Mouse (Mus musculus): ENCODE measurements around the gene Phb.
"Not testable (repeated sequence)": the region's sequence is repeated elsewhere in the genome, so short reads cannot be mapped to it uniquely, and the experiment has no call there.

Gene Phb

DNA sequence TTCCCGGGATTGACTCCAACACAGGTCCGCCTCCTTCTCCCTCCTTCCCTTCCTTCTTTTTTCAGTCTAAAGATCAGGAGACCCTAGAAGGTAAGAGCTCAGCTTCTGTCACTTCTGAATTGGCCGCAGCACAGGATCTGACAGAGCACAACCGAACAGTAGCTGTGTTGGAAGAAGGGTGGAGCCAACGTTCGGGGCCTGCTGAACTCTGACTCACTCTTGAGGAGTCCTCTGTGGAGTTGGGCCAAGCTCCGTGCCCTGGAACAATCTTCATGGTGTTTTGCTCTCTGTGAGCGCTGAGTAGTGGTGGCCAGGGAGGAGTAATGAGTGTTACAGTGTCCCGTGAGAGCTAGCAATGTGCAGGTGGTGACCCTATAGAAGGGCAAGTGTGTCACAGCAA is 15.8 kb upstream of the Phb start:
- DNase-seq = no peak

DNA sequence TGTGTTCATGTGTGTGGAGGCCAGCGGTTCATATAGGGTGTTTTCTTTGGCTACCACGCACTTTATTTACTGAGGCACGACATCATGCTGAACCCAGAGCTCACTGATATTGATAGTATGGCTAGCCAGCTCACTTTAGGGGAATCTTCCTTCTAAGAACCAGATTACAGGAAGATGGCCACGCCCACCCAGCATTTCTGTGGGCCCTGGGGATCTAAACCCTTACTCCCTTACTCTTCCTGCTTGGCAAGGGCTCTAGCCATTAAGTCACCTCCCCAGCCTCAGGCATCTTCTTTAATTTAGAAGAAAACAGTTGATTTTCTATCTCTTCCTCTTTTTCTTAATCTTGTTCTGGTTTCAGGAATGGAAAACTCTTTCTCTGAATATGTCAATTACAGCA is 9.3 kb upstream of the Phb start:
- no peak for DNase-seq

DNA sequence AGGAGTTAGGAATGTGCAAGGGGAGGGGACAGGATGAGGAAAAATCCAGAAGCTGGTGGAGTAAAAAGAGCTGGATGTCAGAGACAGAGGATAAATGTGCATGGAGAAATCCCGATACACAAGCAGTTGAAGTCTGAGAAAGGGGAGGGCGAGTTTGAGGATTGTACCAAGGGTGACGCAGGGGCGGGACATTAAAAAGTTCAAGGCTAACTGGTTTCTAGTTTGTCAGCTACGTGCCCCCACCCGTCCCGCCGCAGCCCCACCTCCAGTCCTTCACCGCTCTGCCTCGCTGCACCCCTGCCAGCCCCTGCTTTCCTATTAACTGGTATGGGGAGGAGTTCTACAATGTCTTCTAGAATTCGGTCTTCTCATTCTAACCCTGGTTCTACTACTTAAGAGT is 420 bp downstream of the Phb start:
- no peak for DNase-seq

DNA sequence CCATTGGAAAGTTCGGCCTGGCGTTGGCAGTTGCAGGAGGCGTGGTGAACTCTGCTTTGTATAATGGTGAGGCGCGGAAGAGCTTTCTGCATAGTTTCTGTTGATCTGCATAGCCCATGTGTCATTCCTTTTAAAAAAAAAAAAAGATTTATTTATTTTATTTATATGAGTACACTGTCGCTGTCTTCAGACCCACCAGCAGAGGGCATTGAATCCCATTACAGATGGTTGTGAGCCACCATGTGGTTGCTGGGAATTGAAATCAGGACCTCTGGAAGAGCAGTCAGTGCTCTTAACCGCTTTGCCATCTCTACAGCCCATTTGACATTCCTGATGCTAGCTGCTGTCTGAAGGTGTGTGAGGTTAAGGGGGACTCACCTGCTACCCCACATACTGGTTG is 1.3 kb downstream of the Phb start:
- DNase-seq = not testable (repeated sequence)

DNA sequence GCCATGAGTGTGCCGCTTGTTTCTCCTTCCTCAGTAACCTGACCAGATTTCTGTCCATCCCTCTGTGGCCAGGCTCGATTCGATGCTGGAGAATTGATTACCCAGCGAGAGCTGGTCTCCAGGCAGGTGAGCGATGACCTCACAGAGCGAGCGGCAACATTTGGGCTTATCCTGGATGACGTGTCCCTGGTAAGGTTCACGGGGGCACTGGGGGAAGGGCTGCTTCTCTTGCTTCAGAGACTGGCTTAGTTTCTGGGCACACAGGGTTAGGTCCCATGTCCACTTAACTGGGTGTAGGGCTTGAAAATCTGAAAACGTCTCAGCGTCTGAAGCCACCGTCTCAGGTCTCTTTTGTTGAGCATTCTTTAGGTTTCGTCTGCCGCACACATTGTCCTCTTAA is 8.7 kb downstream of the Phb start:
- no peak for DNase-seq

DNA sequence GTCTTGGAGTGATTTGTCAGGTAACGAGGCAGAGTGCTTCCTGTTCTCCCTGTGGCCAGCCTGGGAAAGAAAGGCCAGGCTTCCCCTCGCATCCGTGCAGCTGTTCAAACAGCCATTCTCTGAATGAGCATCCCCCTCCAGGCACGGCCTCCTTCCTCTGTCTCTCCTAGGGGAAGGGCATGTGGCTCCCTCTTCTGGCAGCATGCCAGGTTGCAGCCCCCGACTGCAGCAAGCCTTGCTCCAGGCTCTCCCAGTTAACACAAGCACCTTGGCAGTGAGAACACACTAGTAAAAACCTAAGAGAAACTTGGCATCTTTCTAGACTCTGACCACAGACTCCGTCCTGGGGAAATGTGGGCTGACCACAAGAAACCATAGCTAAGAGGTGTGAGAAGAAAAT is 9.6 kb downstream of the Phb start:
- DNase-seq = peak; percentile 17 to 29

DNA sequence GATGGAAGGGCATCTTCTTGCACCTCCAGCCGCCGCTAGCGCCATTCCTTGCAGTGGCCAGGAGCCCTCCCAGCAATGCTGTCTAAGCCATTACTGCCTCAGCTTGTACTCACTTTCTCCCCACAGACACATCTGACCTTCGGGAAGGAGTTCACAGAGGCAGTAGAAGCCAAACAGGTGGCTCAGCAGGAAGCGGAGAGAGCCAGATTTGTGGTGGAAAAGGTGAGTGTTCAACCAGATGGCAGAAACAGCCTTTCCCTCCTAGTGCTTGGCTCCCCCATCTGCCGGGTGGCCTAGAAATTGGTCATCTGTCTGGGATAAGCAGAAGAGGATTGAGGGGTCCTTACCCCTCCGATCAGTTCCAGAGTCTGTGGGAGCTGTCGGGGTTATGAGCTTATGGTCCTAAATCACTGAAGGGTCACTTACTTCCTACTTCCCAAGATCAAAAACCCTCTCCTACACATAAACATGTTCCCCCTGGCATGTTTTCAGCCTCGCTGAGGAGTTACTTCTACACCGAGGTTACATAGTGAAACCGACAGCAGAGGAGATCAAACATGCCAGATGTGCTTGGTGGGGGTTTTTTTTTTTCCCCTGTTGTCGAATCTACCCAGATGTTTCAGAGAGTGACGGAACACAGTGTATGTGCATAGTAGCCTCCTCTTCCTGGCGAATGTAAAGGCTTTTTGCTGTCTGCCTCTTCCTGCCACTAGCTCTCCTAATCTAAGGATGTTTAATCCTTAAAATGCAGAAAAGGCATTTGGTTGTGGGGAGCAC is 11.4 kb downstream of the Phb start:
- no peak for DNase-seq

DNA sequence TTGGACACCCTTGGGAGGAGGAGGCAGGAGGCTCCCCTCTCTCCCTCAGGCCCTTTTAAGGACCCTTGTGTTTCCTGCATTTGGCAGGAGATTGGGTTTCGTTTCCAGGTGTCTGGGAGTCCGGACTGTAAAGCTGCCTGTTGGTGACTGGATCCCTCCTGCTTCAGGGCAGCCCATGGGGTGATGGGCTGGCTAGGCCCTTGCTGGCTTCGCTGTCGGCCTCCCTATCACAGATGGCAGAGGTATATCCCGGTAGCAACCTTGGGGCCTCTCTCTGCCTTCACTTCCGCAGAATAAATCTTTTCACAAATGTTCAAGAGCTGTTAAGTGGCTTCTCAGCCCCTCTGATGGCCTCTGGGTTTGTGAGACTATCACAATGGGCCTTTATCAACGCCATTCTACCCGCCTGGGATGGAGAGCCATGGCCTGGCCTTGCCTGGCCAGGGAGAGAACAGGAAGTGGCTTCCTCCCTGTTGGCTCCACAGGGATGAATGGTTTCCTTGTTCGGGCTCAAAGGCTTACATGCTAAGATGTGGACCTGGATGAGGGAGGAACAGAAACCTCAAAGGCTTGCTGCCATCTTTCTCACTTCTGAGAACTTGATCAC is 15.3 kb downstream of the Phb start:
- DNase-seq = no peak

DNA sequence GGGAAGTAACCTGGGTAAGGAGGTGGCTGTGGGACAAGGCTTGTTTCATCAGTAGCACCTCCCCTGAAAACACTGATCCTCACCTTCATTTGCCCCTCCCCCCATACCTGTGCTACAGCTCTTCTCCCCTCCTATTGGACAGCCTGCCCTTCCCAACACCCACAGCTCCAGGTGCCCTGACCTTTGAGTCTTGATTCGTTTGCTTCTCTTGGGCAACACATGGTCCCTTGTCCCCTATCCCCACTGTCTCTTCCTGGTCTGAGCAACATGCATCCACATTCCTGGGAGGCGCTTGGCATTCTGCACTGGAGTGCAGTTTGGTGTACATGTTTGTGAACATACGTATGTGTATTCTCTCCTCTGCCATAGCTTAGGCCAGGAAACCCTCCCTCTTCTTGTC is 16.2 kb downstream of the Phb start:
- DNase-seq = no peak

DNA sequence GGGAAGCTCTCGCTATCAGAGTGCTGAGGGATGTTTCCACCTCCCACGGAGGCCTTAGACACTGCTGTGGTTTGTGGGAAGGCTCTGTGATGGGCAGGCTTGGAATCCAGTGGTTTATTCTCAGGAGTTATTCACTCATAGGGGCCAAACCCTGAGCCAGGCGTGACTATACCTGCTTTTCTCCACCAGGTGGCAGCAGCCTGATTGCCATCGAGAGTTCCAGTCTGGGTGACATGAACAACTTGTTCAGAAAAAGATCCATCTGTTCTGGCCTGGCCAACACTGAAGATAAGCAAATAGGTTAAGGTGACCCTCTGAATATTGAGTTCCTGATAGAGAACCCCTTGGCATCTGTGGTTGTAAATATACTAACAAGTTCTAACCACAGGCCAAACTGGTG is 19.3 kb downstream of the Phb start:
- DNase-seq = peak; percentile 71 to 78

DNA sequence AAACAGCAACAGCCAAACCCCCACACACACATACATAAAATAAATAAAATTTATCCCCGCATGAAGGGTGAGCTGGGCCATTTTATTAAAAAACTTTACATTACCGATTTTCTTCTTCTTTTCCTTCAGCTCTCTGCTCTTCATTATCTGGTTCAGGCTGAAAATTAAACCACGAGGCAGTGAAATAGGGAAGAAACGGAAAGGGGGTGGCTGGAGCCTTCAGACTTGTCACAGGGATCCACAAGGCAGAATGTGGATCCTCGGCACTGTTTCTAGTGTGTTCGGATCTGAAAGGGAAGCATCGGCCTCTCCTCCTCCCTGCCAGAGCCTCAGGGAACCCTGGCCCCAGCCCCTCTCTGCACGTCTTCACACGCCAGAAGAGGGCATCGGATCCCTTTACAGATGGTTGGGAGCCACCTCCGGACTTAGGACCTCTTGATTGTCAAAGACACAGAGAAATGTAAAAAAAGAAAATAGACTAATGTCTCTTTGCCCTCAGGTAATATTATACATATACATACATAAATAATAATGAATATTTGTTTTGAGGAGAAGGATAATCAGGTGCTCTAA is 20.4 kb downstream of the Phb start:
- DNase-seq = no peak

DNA sequence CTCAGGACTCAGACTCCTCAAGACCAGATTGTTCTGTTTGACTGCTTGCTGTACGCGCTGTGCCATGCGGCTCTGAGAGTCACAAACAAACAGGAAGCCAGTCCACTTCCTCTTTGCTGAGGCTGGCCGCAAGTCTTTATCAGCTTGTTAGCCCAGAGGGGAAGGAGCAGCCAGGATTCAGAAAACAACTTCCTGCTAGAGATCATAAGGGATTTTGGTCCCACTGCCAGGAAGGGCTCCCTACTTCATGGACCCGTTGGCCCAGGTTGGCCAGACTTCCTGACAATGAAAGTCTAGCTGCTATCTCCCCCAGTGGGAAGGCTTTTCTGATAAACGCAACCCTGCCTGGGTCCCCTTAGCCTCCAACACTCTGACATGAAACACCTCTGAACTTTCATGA is 21.8 kb downstream of the Phb start:
- DNase-seq = no peak

DNA sequence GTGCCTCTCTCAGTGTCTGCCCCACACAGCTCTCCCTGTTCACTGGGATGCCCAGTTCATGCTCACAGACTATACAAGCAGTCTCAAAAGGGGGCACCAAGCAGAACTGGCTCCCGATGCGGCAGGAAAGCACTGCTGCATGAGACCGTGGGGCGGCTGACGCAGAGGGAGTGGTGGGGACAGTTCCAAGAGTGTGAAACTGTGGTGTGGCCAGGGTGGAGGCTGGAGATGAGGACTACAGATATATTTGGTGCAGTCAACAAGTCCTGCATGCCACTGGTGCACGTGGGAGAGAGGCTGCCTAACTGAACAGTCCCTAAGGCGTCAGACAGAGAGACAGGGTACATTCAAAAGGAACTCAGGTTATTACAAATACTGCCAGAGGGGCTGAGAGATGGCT is 22.2 kb downstream of the Phb start:
- DNase-seq = no peak

DNA sequence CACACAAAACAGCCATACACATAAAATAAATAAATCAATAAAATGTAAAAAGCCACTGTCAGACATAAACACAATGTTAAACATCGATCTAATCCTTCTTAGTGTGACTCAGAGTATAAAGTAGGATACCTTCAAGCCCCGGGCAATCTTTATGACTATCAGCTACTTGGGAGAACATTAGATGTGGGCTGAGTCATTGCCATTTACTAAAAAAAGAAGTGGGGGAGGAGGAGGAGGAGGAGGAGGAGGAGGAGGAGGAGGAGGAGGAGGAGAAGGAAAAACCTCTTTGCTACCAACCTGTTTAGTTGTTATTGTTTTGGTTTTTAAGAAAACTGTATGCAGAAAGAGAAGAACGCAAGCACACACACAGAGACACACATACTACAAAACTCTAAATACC is 22.8 kb downstream of the Phb start:
- DNase-seq = no peak

DNA sequence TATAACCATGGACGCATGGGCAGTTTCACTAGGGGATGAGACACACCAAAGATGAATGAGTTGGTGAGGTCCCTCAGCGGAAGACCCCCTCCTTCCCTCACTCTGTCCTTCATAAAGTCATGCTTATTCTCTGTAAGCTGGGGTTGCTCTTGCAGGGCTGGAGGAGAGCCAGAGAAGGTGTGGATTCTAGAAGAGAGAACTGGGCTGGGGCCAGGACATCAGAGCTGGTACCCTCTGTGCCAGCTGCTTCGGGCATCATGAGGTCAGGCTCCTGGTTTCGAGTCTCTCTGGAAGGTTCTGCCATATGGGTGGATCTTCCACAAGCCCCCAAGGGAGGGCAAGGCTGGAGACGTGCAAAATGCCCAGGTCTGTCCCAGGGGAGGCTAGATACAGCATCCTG is 31.8 kb downstream of the Phb start:
- DNase-seq = no peak

DNA sequence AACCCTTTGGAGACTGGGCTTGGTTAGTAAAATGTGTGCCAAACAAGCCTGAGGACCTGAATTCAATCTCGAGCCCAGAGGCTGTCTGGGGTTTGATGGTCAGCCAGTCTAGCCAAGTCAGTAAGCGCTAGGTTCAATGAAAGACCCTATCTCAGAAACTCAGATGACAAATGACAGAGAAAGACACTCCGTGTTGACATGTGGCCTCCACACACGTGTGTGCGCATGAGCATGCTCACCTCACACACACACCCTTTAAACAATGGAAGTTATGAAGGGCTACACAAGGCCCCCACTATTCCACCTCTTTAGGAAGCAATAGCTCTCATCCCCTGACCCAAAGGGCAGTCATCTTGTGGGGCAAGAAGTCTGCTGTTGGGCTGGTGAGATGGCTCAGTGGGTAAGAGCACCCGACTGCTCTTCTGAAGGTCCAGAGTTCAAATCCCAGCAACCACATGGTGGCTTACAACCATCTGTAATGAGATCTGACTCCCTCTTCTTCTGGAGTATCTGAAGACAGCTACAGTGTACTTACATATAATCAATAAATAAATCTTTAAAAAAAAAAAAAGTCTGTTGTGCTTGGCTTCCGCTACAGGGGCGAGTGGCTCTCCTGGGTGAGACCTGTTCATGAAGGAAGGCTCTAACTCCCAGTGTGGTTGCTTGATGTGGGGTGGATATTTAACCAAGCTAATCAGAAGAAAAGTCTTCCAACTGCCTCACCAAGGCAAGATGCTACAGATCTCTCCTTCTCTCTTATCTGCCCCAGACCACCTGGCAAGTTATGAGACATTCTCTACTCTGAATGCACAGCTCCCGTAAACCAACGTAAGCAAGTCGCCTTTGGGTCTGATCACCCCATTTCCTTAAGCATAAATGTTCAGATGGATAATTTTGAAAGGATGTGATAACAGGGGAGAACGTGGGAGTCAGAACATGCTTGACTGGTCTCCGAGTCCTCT is 34.3 kb downstream of the Phb start:
- no peak for DNase-seq

DNA sequence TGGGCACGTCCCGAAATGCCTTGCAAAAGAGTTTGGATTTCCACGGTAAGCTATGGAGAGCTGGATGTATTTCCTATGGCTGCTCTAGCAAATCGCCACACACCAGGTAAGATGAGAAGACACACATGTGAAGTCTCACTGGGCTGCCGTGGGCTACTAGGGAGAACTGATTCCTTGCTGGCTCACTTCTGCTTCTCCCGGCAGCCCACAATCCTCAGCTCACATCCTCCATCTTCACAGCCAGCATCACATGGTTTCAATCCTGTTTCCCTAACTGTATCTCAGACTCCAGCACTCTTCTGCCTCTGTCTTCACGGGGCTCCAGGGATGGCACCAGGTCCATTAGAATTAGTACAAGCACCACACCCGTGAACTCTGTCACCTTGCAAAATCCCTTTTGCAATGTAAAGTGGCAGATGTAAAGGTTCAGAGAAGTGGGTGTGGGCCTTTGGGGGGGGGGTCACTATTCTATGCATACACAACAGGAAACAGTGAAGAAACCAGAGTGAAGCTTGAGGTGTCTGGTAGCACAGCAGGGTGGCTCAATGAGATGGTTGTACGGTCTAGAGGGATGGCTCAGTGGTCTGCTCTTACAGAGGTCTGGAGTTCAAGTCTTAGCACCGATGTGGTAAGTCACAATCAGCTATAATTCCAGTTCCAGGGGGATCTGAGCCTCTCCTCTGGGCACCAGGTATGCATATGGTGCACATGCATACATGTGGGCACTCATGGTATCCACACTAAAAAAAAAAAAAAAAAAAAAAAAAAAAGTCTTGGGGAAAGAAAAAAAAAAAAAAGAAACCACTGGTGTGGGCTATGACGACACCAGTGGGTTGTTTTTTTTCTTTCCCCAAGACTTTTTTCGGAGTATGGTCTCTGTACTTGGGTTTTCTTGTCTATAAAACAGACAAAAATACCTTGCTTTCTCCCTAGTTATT is 37.5 kb downstream of the Phb start:
- no peak for DNase-seq

DNA sequence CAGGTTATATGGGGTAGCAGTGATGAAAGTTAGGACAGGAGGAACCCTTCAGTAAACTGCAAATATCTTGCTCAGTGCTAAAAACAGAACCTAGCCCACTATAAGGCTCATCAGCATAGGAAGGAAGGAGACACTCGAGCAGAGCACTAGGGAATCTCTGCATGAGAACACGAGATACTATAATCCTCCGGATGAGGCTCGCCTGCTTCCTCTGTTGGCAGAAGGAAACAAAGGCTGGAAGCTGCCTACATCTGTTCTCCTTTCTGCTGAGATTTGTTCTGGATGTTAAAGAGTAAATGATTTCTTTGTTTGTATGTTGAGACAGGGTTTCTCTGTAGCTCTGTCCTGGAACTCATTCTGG is 38.2 kb downstream of the Phb start:
- no peak for DNase-seq

DNA sequence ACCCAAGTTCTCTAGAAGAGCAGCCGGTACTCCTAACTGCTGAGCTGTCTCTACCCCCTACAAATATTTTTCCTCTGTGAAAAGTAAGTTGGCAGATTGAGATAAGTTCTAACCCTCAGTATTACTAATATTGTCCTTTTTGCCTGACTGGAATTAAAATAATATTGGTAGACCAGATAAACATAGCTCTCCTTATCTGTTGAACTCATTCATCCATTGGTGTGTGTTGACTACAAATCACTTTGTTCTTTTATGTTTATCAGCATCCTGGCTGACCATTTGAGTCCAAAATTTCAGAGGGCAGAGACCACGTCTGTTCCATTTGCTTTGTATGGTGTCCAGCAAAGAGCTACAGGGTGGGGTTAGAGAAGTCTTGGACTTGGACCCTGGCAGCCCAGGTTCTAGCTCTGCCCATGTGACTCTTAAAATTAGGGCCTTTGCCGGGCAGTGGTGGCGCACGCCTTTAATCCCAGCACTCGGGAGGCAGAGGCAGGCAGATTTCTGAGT is 42.8 kb downstream of the Phb start:
- DNase-seq = no peak

DNA sequence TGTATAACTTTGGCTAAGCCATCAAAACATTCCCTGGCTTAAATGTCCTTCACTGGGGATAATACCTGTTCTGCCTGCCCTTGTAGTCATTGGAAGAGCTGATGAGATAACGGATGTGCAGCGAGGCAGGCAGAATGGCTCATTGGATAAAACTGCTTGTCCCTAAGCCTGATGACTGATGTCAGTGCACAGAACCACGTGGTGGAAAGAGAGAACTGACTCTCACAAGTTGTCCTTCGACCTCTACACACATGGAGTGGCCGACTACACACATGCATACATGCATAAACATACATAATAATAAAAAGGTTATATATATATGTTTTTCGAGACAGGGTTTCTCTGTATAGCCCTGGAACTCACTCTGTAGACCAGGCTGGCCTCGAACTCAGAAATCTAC is 43.7 kb downstream of the Phb start:
- DNase-seq = no peak

DNA sequence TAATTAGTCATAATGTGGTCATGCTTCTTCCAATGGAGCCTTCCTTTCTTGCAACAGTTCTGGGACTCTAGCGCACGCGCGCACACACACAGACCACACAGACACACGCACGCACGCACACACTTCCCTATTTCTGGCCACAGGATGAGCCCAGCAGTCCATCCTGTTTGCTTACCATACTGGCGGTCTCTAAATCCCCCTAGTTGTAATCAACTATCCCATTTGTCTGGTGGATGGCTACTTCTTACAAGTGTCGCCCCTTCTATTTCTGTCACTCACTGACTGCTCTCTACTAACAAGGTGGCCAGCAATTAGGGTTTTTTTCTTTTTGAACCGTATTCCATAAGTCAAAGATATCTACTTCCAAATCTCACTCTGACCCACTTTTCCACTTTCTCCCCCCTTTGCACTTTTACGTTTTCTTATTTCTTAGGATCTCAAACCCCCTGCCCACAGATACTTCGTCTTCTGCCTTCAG is 45.4 kb downstream of the Phb start:
- peak in 1 of 2 experiments; percentile 37 for DNase-seq

Measured in cerebellum, postnatal 36 days (tissue).